Mouse (Mus musculus): ENCODE results near the gene Ccr9. TPM values are rescaled to one million over a fixed set of nuclear protein-coding genes. Genes with fewer than 3 reads are reported as not detected.

The Ccr9 gene
- total and polyA plus RNA-seq, 3 experiments = 0.04 to 0.09 TPM; not detected in 1

GRCm38 (mm10) chr9:123638231-123638630 is 40.0 kb upstream of the Ccr9 start:
- Histone ChIP-seq H3K36me3 (replicated peaks in 1 of 2; ENCODE audit: control insufficient read depth in 1 of 2, insufficient read depth in 1 of 2, low read length in 1 of 2) (no peaks in the 10 kb centered on the region), H3K9ac (ENCODE audit: insufficient read depth, low read depth) (no peak overlapping the region), H3K27me3 (replicated peaks) (no peaks in the 10 kb centered on the region), H3K4me2 (ENCODE audit: insufficient read depth, low read depth, poor library complexity, severe bottlenecking) (peak overlapping the region; percentile 50; the same call in 1 of the 2 replicates), H3K79me2 (replicated peaks; ENCODE audit: control insufficient read depth, extremely low read depth, insufficient read depth, poor library complexity, severe bottlenecking) (no peaks in the 10 kb centered on the region), H3K9me3 (replicated peaks; ENCODE audit: low read length) (no peaks in the 10 kb centered on the region), H3K27ac (ENCODE audit: insufficient read depth, low read depth) (no peak overlapping the region), H3K4me3 (replicated peaks in 1 of 3; ENCODE audit: low read depth in 2 of 3, low read length in 2 of 3, poor library complexity in 1 of 3) (no peak overlapping the region), H3K4me1 (ENCODE audit: control insufficient read depth in 1 of 2, insufficient read depth in 2 of 2) (peaks cover 0 to 14% of the 10 kb centered on the region in 2 experiments; a peak in 2 of 4 replicates)
- dilution Hi-C loops (cut with MboI; ENCODE audit: extremely low pct_ligation_motif_present, extremely low pct_unique_long_range_greater_than_20kb, low sequenced_read_pairs) = no loop called here
- in situ Hi-C loops (cut with MboI; ENCODE audit: low pct_ligation_motif_present, low pct_unique_long_range_greater_than_20kb, low sequenced_read_pairs) = no loop called here
- TF ChIP-seq ETS1 (conservative IDR thresholded peaks at IDR 0.05; ENCODE audit: low read depth, low read length) = no peak
- no peak for TF ChIP-seq UBTF (IDR thresholded peaks at IDR 0.05; ENCODE audit: low read depth, low read length)
- no peak for TF ChIP-seq POLR2AphosphoS2 (IDR thresholded peaks at IDR 0.05; ENCODE audit: low read depth, low read length)
- no peak for TF ChIP-seq ZMIZ1 (IDR thresholded peaks at IDR 0.05; ENCODE audit: low read depth, low read length)
- no peak for TF ChIP-seq SIN3A (IDR thresholded peaks at IDR 0.05; ENCODE audit: low read length)
- no peak for TF ChIP-seq NRF1 (IDR thresholded peaks at IDR 0.05; ENCODE audit: low read depth, low read length)
- no peak for TF ChIP-seq MAFK (IDR thresholded peaks at IDR 0.05; ENCODE audit: insufficient replicate concordance, low read length)
- TF ChIP-seq NELFE (IDR thresholded peaks at IDR 0.05; ENCODE audit: low read depth, low read length) = no peak
- TF ChIP-seq MYC (IDR thresholded peaks at IDR 0.05; ENCODE audit: low read depth, low read length) = no peak
- no peak for TF ChIP-seq MAX (IDR thresholded peaks at IDR 0.05; ENCODE audit: low read length)
- no peak for TF ChIP-seq KAT2A (IDR thresholded peaks at IDR 0.05; ENCODE audit: insufficient replicate concordance, low read length)
- no peak for TF ChIP-seq HCFC1 (IDR thresholded peaks at IDR 0.05; ENCODE audit: low read depth, low read length)
- DNase-seq (ENCODE audit: extremely low read depth) = no peak

DNA sequence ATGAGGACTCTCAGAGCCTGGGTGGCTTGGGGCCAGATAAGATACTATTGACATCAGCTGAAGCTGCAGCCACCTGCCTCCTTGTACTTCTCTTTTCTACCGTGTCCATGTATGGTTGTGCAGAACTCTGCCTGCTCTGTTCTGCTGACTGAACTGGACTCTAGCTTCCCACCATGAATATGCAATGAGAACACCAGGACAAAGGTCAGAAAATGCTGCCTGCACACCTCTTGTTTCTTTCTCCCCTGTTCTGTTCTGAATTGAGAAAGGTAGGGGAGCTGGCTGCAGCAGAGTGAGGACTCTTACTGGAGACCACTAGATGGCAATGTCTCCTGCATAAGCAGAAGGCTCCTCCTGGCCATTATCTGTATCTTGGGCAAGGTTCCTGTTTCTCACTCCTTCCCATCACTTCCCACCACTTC is 39.6 kb upstream of the Ccr9 start:
- in situ Hi-C loops (cut with MboI; ENCODE audit: low pct_ligation_motif_present, low pct_unique_long_range_greater_than_20kb, low sequenced_read_pairs) = no loop called here
- Histone ChIP-seq H3K4me3 (replicated peaks in 1 of 3; ENCODE audit: low read depth in 2 of 3, low read length in 2 of 3, poor library complexity in 1 of 3) (no peak overlapping the region), H3K4me1 (ENCODE audit: control insufficient read depth in 1 of 2, insufficient read depth in 2 of 2) (peaks cover 0 to 14% of the 10 kb centered on the region in 2 experiments; a peak in 2 of 4 replicates), H3K4me2 (ENCODE audit: insufficient read depth, low read depth, poor library complexity, severe bottlenecking) (peak overlapping the region; percentile 50; the same call in 1 of the 2 replicates), H3K36me3 (replicated peaks in 1 of 2; ENCODE audit: control insufficient read depth in 1 of 2, insufficient read depth in 1 of 2, low read length in 1 of 2) (no peaks in the 10 kb centered on the region), H3K9ac (ENCODE audit: insufficient read depth, low read depth) (no peak overlapping the region), H3K27ac (ENCODE audit: insufficient read depth, low read depth) (no peak overlapping the region), H3K9me3 (replicated peaks; ENCODE audit: low read length) (peaks cover 2% of the 10 kb centered on the region), H3K79me2 (replicated peaks; ENCODE audit: control insufficient read depth, extremely low read depth, insufficient read depth, poor library complexity, severe bottlenecking) (no peaks in the 10 kb centered on the region), H3K27me3 (replicated peaks) (no peaks in the 10 kb centered on the region)
- peak; percentile 78 for TF ChIP-seq SMC3 (IDR thresholded peaks at IDR 0.05; ENCODE audit: low read depth, low read length)
- TF ChIP-seq RAD21 (IDR thresholded peaks at IDR 0.05; ENCODE audit: low read depth, low read length) = peak; percentile 81
- TF ChIP-seq PAX5 (IDR thresholded peaks at IDR 0.05; ENCODE audit: low read length) = no peak
- peak in 1 of 2 experiments; percentile 87; a peak in 3 of 4 replicates for TF ChIP-seq CTCF (conservative IDR thresholded peaks at IDR 0.05 in 1 of 2, IDR thresholded peaks at IDR 0.05 in 1 of 2; ENCODE audit: low read depth in 2 of 2, low read length in 2 of 2)
- 0 out of 2 replicates have a peak, but pooled peaks have one; percentile 19 for TF ChIP-seq ZC3H11A (IDR thresholded peaks at IDR 0.05; ENCODE audit: low read depth, low read length)
- DNase-seq (ENCODE audit: extremely low read depth) = peak; percentile 38
- dilution Hi-C loops (cut with MboI; ENCODE audit: extremely low pct_ligation_motif_present, extremely low pct_unique_long_range_greater_than_20kb, low sequenced_read_pairs) = no loop called here
